8 mouse cellular contexts compared by ENCODE assay signal in the genomic region with DNA sequence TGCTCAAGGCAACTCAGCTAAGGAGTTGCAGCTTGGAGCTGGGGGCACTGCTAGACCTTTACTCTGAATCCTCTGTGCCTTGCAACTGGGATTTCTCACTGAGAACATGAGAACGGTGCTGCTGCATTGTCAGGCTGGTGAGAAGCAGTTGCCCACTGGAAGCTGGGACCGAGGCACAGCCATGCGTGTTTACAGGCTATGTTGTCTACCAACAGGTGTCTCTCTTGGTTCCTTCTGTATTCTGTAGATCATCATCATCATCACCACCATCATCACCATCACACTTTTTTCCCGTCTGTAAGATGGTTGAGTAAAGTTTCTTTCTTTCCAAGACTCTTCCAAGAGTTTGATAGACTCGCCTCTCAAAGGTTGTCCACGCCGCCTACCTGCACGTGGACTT. TPM values are rescaled to one million over a fixed set of nuclear protein-coding genes. Genes with fewer than 3 reads are reported as not detected.
DNase-seq lines count a peak whose midpoint lies in the region; ATAC-seq lines count a peak whose summit lies in the region.

A gene (plus strand): TSS at position 301 of the 400 bp plus-strand sequence.

- H3K4me3 ChIP-seq in lung, embryonic 15.5 days: no peak within 1 kb of the TSS
- H3K4me3 ChIP-seq in embryonic facial prominence, embryonic 13.5 days: no peak within 1 kb of the TSS
- no peak within 1 kb of the TSS for H3K4me3 ChIP-seq in limb, embryonic 11.5 days (ENCODE audit: low read depth, low read length)

- no peak for DNase-seq in lung, postnatal 10 days
- no peak for DNase-seq in heart, postnatal 10 days
- no peak for DNase-seq in limb, embryonic 11.5 days (ENCODE audit: low spot score)
- DNase-seq in retina, embryonic 14.5 days (ENCODE audit: low spot score): no peak
- DNase-seq in kidney, postnatal 25 days: no peak

- 90% methylated on average over 8 of the region's 8 CpGs for WGBS in lung, embryonic 15.5 days
- WGBS in embryonic facial prominence, embryonic 13.5 days: 90% methylated on average over 8 of the region's 8 CpGs
- WGBS in limb, embryonic 11.5 days: 93% methylated on average over 8 of the region's 8 CpGs

- intact Hi-C loops in heart, postnatal 10 days (cut with DNase I): loop anchor here (2.0 kb wide), 1 partner anchor 161 kb away; no protein-coding TSS in a partner anchor

- H3K27ac ChIP-seq in lung, embryonic 15.5 days: no peak within 1 kb of the TSS
- H3K27ac ChIP-seq in embryonic facial prominence, embryonic 13.5 days: no peak within 1 kb of the TSS
- H3K27ac ChIP-seq in limb, embryonic 11.5 days (replicated peaks; ENCODE audit: low read depth, low read length): no peak within 1 kb of the TSS

- H3K27me3 ChIP-seq in lung, embryonic 15.5 days: no peaks in the 10 kb centered on the region
- no peaks in the 10 kb centered on the region for H3K27me3 ChIP-seq in embryonic facial prominence, embryonic 13.5 days
- no peaks in the 10 kb centered on the region for H3K27me3 ChIP-seq in limb, embryonic 11.5 days (ENCODE audit: control insufficient read depth, insufficient read depth, low read length)

- no peaks in the 10 kb centered on the region for H3K36me3 ChIP-seq in lung, embryonic 15.5 days
- no peaks in the 10 kb centered on the region for H3K36me3 ChIP-seq in embryonic facial prominence, embryonic 13.5 days
- no peaks in the 10 kb centered on the region for H3K36me3 ChIP-seq in limb, embryonic 11.5 days (ENCODE audit: control insufficient read depth, insufficient read depth, low read length)

- H3K9me3 ChIP-seq in lung, embryonic 15.5 days: no peaks in the 10 kb centered on the region
- H3K9me3 ChIP-seq in embryonic facial prominence, embryonic 13.5 days: no peaks in the 10 kb centered on the region
- no peaks in the 10 kb centered on the region for H3K9me3 ChIP-seq in limb, embryonic 11.5 days (ENCODE audit: control insufficient read depth, low read length)

- H3K9ac ChIP-seq in lung, embryonic 15.5 days: no peak within 1 kb of the TSS
- no peak within 1 kb of the TSS for H3K9ac ChIP-seq in embryonic facial prominence, embryonic 13.5 days
- no peak within 1 kb of the TSS for H3K9ac ChIP-seq in limb, embryonic 11.5 days (ENCODE audit: low read length)

- H3K4me1 ChIP-seq in lung, embryonic 15.5 days: peaks cover 8% of the 10 kb centered on the region; the same call in 1 of the 2 replicates
- H3K4me1 ChIP-seq in embryonic facial prominence, embryonic 13.5 days: 0 out of 2 replicates have a peak, but pooled peaks cover 6% of the 10 kb centered on the region
- H3K4me1 ChIP-seq in limb, embryonic 11.5 days (ENCODE audit: control insufficient read depth, insufficient read depth, low read length): no peaks in the 10 kb centered on the region

- ATAC-seq in lung, embryonic 15.5 days (ENCODE audit: borderline replicate concordance, extremely low read depth, low FRiP score, low TSS enrichment): no peak
- no peak for ATAC-seq in embryonic facial prominence, embryonic 13.5 days (ENCODE audit: insufficient number of reproducible peaks, insufficient read depth, low FRiP score, low TSS enrichment, low read depth)
- no peak for ATAC-seq in limb, embryonic 11.5 days (ENCODE audit: insufficient number of reproducible peaks, low FRiP score, low TSS enrichment, low read depth)
- no peak for ATAC-seq in neutrophil, adult 5-6 weeks (ENCODE audit: extremely low read depth, insufficient number of reproducible peaks, low FRiP score, poor library complexity, severe bottlenecking)

- no peak within 1 kb of the TSS for H3K4me2 ChIP-seq in lung, embryonic 15.5 days
- H3K4me2 ChIP-seq in embryonic facial prominence, embryonic 13.5 days: no peak within 1 kb of the TSS
- H3K4me2 ChIP-seq in limb, embryonic 11.5 days (ENCODE audit: low read depth, severe bottlenecking): no peak within 1 kb of the TSS

RNA-seq across cellular contexts. Expression of the gene that starts here (rescaled TPM):
- 396 and 422 TPM in 2 replicates for polyA plus RNA-seq in lung, embryonic 15.5 days (2015; fragmentation: Nextera tagmentation; extraction: Ambion mirVana)
- 295 and 315 TPM in 2 replicates for polyA plus RNA-seq in embryonic facial prominence, embryonic 13.5 days (2015; fragmentation: Nextera tagmentation; extraction: Ambion mirVana)
- total RNA-seq in heart, postnatal 10 days (2021): 100 to 1,000 TPM; 269 to 276 TPM
- 254 and 261 TPM in 2 replicates for polyA plus RNA-seq in limb, embryonic 11.5 days (2014; fragmentation: Nextera tagmentation; extraction: Ambion mirVana)
- 53.5 and 64.0 TPM in 2 replicates for total RNA-seq in neutrophil, adult 5-6 weeks (2017)
